Mouse (Mus musculus) adrenal gland, postnatal 4 days (tissue): Measurements from ENCODE around the gene Ostm1. TPM values are rescaled to one million over a fixed set of nuclear protein-coding genes. Genes with fewer than 3 reads are reported as not detected.
A peak's percentile ranks its signal among the peaks of the same experiment; 100 is the strongest.

ENCODE experiments used
- DNase-seq, 2 experiments: peaks; one replicate each; pipeline ENCODE4 v3.0.0; 2021 to 2022; ENCODE audit warnings: low spot score in 2 of 2, mixed read lengths in 2 of 2
- total RNA-seq, 2 experiments: library from RNA; stranded (reverse); gene quantifications; 2 replicates each; pipeline ENCODE4 v1.2.3; 2021

Ostm1 gene
- total RNA-seq, 2 experiments from 2014 or later: 24.8 to 27.3 TPM

GRCm38 (mm10) chr10:42614766-42615165 is 31.1 kb downstream of the Ostm1 start:
- DNase-seq: no peak

- no peak for DNase-seq
These were observed 34.7 kb downstream of the Ostm1 start for GRCm38 (mm10) chr10:42618291-42618690.

DNA sequence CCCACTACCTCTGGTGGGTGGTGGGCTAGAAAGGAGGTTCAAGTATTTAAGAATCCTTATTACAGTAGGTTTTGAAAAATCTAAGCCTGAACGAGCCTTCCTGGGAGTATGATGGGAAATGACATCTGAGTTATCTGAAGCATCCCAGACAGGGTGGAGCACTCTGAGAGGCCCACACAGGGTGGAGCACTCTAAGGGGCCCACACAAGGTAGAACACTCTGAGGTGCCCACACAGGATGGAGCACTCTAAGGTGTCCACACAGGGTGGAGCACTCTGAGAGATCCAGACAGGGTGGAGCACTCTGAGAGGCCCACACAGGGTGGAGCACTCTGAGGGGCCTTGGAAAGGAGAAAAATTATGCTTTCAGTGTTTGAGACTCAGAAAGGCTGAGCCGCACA is 42.3 kb downstream of the Ostm1 start:
- no peak for DNase-seq

DNA sequence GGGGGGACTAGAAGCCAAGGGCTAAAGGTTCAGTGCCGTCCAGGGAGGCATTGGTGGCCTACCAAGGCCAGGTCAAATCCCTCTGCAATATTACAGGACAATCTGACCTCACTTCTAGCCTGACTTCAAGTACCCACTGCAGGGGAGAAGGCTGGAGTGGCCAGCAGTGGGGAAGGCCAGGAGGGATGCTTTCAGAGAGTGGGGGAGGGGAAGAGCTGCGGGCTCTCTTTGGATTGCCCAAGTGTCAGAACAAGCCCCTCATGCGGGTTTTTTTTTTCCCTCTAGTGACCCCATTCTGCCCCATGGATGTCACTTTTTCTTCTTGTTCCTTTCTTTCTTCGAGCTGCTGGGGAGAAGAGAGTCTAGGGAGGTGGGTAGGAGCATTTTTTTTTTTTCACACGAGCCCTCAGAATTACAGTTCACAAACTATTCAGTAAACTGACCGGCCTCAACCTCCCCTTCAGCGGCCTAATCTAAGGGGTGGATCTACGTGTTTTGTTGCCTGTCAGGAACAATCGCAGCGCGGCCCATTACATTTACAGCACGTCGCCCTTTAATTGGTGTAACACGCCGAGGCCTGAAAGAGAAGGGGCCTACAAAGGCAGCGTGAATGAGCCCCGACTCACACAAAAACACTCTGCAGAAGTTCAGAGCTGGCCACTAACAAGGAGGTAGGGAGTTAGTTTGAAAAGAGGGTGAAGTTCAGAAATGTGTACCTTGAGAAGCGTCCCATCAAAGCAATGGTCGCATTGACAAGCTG is 47.2 kb downstream of the Ostm1 start:
- no peak for DNase-seq

GRCm38 (mm10) chr10:42631754-42632452 is 48.3 kb downstream of the Ostm1 start:
- DNase-seq: no peak

GRCm38 (mm10) chr10:42632453-42633360 is 49.1 kb downstream of the Ostm1 start:
- no peak for DNase-seq

- DNase-seq: no peak
These were observed 49.9 kb downstream of the Ostm1 start for GRCm38 (mm10) chr10:42633361-42634121.

DNA sequence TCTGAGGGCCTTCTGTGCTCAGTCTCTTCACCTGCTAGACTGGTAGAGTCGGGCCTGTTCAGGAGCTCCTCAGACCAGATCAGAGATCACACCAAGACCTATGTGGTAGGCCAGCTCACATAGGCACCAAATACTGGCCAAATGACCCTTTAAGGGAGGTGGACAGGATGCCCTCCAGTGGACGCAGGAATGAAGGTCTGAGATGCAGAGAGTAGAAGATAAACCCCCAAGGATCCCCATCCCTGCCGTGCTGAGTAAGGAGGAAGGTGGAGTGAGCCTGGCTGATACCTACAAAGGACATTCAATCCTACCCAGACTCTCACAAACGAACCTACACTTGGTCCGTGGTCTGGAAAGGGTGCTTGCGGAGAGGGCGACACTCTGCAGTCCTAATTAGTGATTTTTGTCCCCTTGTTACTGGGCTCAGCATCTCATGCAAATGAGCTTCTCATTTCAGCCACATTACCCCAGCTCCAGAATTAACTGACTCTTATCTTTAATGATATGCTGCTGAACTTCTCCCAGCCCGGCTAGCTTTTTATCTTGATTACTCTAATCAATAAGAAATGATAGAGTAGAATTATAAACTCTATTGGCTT is 50.6 kb downstream of the Ostm1 start:
- DNase-seq: no peak

GRCm38 (mm10) chr10:42635046-42635445 is 51.4 kb downstream of the Ostm1 start:
- DNase-seq: no peak

- no peak for DNase-seq
These were observed 52.1 kb downstream of the Ostm1 start for GRCm38 (mm10) chr10:42635566-42636359.

GRCm38 (mm10) chr10:42636360-42637182 is 52.9 kb downstream of the Ostm1 start:
- DNase-seq: no peak

DNA sequence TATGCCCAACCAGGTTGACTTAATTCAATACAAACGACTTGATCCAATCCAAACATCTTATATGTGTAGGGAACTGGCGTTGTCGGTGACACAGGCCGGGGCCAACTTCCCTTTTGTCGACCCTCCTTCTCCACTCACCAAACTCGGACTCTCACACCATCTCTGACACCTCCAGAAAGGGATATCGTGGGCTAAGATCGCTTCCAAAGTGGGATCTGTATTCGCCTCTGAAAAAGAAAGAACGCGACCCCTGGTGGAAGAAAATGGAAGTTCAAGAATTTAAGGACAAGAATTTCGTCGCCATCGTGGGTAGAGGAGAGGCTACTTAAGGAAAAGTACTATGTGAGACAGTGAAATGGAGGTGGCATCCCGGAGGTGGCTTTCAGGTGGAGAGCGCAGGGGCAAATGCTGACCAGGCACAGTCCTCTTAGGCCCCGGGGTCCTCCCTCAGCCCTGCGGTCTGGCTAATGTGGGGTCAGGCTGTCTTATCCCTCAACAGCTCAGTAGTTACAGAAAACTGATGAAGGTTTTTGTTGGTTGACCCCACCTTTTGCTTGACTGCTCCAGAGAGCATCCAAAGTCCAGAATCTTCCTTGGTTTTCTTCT is 53.7 kb downstream of the Ostm1 start:
- DNase-seq: peak in 1 of 2 experiments; percentile 26

- no peak for DNase-seq
These were observed 56.2 kb downstream of the Ostm1 start for GRCm38 (mm10) chr10:42639856-42640255.

- no peak for DNase-seq
These were observed 60.0 kb downstream of the Ostm1 start for GRCm38 (mm10) chr10:42643638-42644037.

GRCm38 (mm10) chr10:42646340-42646739 is 62.7 kb downstream of the Ostm1 start:
- DNase-seq: no peak

DNA sequence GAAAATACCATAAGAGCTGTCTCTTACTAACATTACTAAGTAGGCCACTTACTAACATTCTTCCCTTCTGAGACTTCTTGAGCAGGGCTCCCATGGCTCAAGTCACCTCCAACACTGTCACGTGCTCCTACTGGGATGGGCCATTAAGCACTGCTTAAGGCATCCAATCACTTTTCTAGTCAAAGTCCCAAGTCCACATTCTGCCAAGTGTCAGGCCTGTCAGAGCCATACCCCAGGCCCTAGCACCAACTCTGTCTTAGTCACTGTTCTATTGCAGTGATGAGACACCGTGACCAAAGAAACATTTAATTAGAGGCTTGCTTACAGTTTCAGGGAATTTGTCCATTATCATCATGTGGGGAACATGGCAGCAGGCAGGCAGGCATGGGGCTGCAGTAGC is 78.3 kb downstream of the Ostm1 start:
- no peak for DNase-seq

GRCm38 (mm10) chr10:42669970-42670369 is 86.3 kb downstream of the Ostm1 start:
- no peak for DNase-seq

DNA sequence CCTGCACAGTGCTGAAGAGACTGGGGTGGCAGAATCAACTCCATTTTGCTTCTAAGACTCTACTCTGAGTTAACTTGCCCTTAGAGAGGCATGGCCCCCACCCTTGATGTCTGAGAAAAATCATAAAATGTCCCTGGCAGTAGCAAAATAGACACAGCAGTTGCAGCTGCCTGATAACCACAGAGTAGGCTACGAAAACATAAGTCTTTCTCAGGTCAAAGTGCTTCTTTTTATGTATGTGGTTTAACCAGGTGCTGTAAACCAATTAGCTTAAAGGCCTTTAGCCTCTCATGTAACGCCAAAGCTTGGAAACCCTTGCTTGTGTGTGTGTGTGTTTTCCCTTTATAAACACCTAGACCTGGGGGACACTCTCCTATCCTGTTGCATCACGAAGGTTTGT is 89.2 kb downstream of the Ostm1 start:
- DNase-seq: no peak
